ENCODE assay signal across 16 mouse cellular contexts in the genomic region with DNA sequence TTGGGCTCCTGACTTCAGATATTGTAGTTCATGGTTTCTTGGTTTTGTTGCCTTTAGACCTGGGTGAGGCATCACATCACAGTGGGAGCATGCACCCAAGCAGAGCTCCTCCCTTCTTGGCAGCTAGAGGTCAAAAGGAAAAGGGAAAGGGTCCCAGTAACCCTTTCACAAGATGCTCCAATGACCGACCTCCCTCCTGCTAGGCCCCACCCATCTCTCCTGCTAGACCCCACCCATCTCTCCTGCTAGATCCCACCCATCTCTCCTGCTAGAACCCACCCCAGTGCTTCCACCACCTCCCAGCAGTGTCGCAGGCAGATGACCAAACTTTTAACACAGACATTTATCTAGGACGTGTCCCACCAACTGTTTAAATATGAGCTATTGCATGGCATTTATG.
"Had no signal": no experiment of that assay in that cellular context is flagged by ENCODE, and none has a peak within 500 bp of the region (broad histone marks: within the 10 kb centered on the region; RNA-seq: fewer than 3 reads in every experiment).

No protein-coding gene starts in this region.

- H3K27me3 ChIP-seq: midbrain, embryonic 13.5 days; midbrain, embryonic 15.5 days; neural tube, embryonic 12.5 days; stomach, embryonic 15.5 days had no signal

- H3K9me3 ChIP-seq: megakaryocyte, embryonic 14.5 days; midbrain, embryonic 13.5 days; midbrain, embryonic 15.5 days; neural tube, embryonic 12.5 days; stomach, embryonic 15.5 days had no signal

- H3K36me3 ChIP-seq: midbrain, embryonic 13.5 days; midbrain, embryonic 15.5 days; neural tube, embryonic 12.5 days; stomach, embryonic 15.5 days had no signal

- H3K4me1 ChIP-seq: megakaryocyte, embryonic 14.5 days; midbrain, embryonic 13.5 days; midbrain, embryonic 15.5 days; neural tube, embryonic 12.5 days; stomach, embryonic 15.5 days had no signal

- H3K4me3 ChIP-seq: megakaryocyte, embryonic 14.5 days; midbrain, embryonic 13.5 days; midbrain, embryonic 15.5 days; neural tube, embryonic 12.5 days; stomach, embryonic 15.5 days had no signal

- H3K9ac ChIP-seq: liver, postnatal 0 days; lung, embryonic 14.5 days; midbrain, embryonic 13.5 days; midbrain, embryonic 15.5 days; neural tube, embryonic 12.5 days; stomach, embryonic 15.5 days had no signal

- H3K27ac ChIP-seq: macrophage; midbrain, embryonic 13.5 days; midbrain, embryonic 15.5 days; neural tube, embryonic 12.5 days; stomach, embryonic 15.5 days; stomach, postnatal 0 days had no signal

- H3K4me2 ChIP-seq: lung, embryonic 14.5 days; midbrain, embryonic 11.5 days; midbrain, embryonic 13.5 days; midbrain, embryonic 15.5 days; neural tube, embryonic 12.5 days; stomach, embryonic 15.5 days had no signal

- ATAC-seq: liver, postnatal 0 days; midbrain, embryonic 13.5 days; midbrain, embryonic 15.5 days had no signal

- DNase-seq: liver, postnatal 0 days; lung, embryonic 14.5 days; lung, postnatal 14 days; lung, postnatal 36 days; right cerebral cortex, postnatal 14 days; thymus, adult 2 months; thymus, postnatal 25 days; thymus, postnatal 4 days had no signal
